Mouse (Mus musculus): ENCODE measurements around the gene Pdpr.

DNA sequence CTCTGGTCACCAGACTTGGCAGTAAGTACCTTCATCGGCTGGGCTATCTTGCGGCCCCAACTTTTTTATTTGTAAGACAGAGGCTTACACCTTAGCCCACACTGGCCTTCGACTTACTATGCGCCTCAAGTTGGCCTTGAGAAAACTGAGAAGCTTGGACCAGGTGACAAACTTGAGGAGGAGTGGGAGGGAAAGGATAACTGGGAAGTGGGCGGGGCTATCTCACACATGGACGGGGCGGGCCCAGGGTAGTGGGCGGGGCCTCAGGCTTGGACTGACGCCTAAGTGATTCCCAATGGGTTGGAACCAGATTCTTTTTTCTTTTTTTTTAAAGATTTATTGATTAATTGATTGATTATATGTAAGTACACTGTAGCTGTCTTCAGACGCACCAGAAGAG lies 27.0 kb upstream of the Pdpr start:
- TF ChIP-seq CTCF (conservative IDR thresholded peaks at IDR 0.05; ENCODE audit: insufficient read depth, insufficient read length, low read depth, low read length) (no peak), POLR2A (IDR thresholded peaks at IDR 0.05; ENCODE audit: low read depth, low read length) (no peak)

Data from kidney, adult 2 months (tissue).